Mouse (Mus musculus): ENCODE measurements at regions not wholly inside any gene's neighbourhood (a gene's known extent, or its start where the extent isn't known, plus 50 kb on each side); places are given as distances from the start of the nearest gene placed in this dataset.

GRCm38 (mm10) chr7:121258826-121259496, 132.7 kb upstream of the Hs3st2 start:
- TF ChIP-seq POLR2A (IDR thresholded peaks at IDR 0.05; ENCODE audit: borderline replicate concordance, extremely low read depth, low read depth, low read length) (no peak), CTCF (IDR thresholded peaks at IDR 0.05; ENCODE audit: insufficient read depth, low read length) (peak; percentile 47; the same call in 1 of the 2 replicates)
- 48% methylated on average over 12 of the region's 12 CpGs for WGBS
- Histone ChIP-seq H3K4me1 (ENCODE audit: control insufficient read depth, insufficient read depth, low read length) (no peaks in the 10 kb centered on the region), H3K4me3 (replicated peaks; ENCODE audit: extremely low read depth, low read depth, low read length) (no peak overlapping the region)
- DNase-seq, result peak; percentile 2

- 87% methylated on average over 21 of the region's 21 CpGs for WGBS
- Histone ChIP-seq H3K4me1 (ENCODE audit: control insufficient read depth, insufficient read depth, low read length) (no peaks in the 10 kb centered on the region), H3K4me3 (replicated peaks; ENCODE audit: extremely low read depth, low read depth, low read length) (no peak overlapping the region)
- TF ChIP-seq POLR2A (IDR thresholded peaks at IDR 0.05; ENCODE audit: borderline replicate concordance, extremely low read depth, low read depth, low read length) (no peak), CTCF (IDR thresholded peaks at IDR 0.05; ENCODE audit: insufficient read depth, low read length) (no peak)
- no peak for DNase-seq
Measured at GRCm38 (mm10) chr7:121259497-121260009, 132.1 kb upstream of the Hs3st2 start.

- Histone ChIP-seq H3K4me1 (ENCODE audit: control insufficient read depth, insufficient read depth, low read length) (no peaks in the 10 kb centered on the region), H3K4me3 (replicated peaks; ENCODE audit: extremely low read depth, low read depth, low read length) (no peak overlapping the region)
- DNase-seq, result no peak
- 66% methylated on average over 2 of the region's 2 CpGs for WGBS
- no peak for TF ChIP-seq POLR2A (IDR thresholded peaks at IDR 0.05; ENCODE audit: borderline replicate concordance, extremely low read depth, low read depth, low read length)
- TF ChIP-seq CTCF (IDR thresholded peaks at IDR 0.05; ENCODE audit: insufficient read depth, low read length), result no peak
Measured at GRCm38 (mm10) chr7:121269358-121269757, 122.3 kb upstream of the Hs3st2 start.

GRCm38 (mm10) chr7:121280597-121280996, 111.1 kb upstream of the Hs3st2 start:
- DNase-seq, result no peak
- 33% methylated on average over 1 of the region's 1 CpGs for WGBS
- no peak overlapping the region for H3K4me3 ChIP-seq (replicated peaks; ENCODE audit: extremely low read depth, low read depth, low read length)
- H3K4me1 ChIP-seq (ENCODE audit: control insufficient read depth, insufficient read depth, low read length), result no peaks in the 10 kb centered on the region
- no peak for TF ChIP-seq POLR2A (IDR thresholded peaks at IDR 0.05; ENCODE audit: borderline replicate concordance, extremely low read depth, low read depth, low read length)
- no peak for TF ChIP-seq CTCF (IDR thresholded peaks at IDR 0.05; ENCODE audit: insufficient read depth, low read length)

GRCm38 (mm10) chr7:121282154-121282553, 109.5 kb upstream of the Hs3st2 start:
- 46% methylated on average over 7 of the region's 7 CpGs for WGBS
- no peak for DNase-seq
- Histone ChIP-seq H3K4me1 (ENCODE audit: control insufficient read depth, insufficient read depth, low read length) (no peaks in the 10 kb centered on the region), H3K4me3 (replicated peaks; ENCODE audit: extremely low read depth, low read depth, low read length) (no peak overlapping the region)
- TF ChIP-seq CTCF (IDR thresholded peaks at IDR 0.05; ENCODE audit: insufficient read depth, low read length), result no peak
- no peak for TF ChIP-seq POLR2A (IDR thresholded peaks at IDR 0.05; ENCODE audit: borderline replicate concordance, extremely low read depth, low read depth, low read length)

- Histone ChIP-seq H3K4me3 (replicated peaks; ENCODE audit: extremely low read depth, low read depth, low read length) (no peak overlapping the region), H3K4me1 (ENCODE audit: control insufficient read depth, insufficient read depth, low read length) (no peaks in the 10 kb centered on the region)
- no peak for DNase-seq
- WGBS, result 73% methylated on average over 16 of the region's 16 CpGs
- TF ChIP-seq POLR2A (IDR thresholded peaks at IDR 0.05; ENCODE audit: borderline replicate concordance, extremely low read depth, low read depth, low read length) (no peak), CTCF (IDR thresholded peaks at IDR 0.05; ENCODE audit: insufficient read depth, low read length) (no peak)
Measured at GRCm38 (mm10) chr7:121289737-121290136, 101.9 kb upstream of the Hs3st2 start.

GRCm38 (mm10) chr7:121296151-121296695, 95.4 kb upstream of the Hs3st2 start:
- TF ChIP-seq CTCF (IDR thresholded peaks at IDR 0.05; ENCODE audit: insufficient read depth, low read length) (no peak), POLR2A (IDR thresholded peaks at IDR 0.05; ENCODE audit: borderline replicate concordance, extremely low read depth, low read depth, low read length) (no peak)
- no peaks in the 10 kb centered on the region for H3K4me1 ChIP-seq (ENCODE audit: control insufficient read depth, insufficient read depth, low read length)
- 62% methylated on average over 3 of the region's 3 CpGs for WGBS

GRCm38 (mm10) chr7:121312961-121313587, 78.6 kb upstream of the Hs3st2 start:
- no peak for TF ChIP-seq CTCF (IDR thresholded peaks at IDR 0.05; ENCODE audit: insufficient read depth, low read length)
- TF ChIP-seq POLR2A (IDR thresholded peaks at IDR 0.05; ENCODE audit: borderline replicate concordance, extremely low read depth, low read depth, low read length), result no peak
- no peaks in the 10 kb centered on the region for H3K4me1 ChIP-seq (ENCODE audit: control insufficient read depth, insufficient read depth, low read length)
- H3K4me3 ChIP-seq (replicated peaks; ENCODE audit: extremely low read depth, low read depth, low read length), result no peak overlapping the region
- DNase-seq, result no peak
- 24% methylated on average over 19 of the region's 19 CpGs for WGBS

More at GRCm38 (mm10) chr7:121296151-121296695, 95.4 kb upstream of the Hs3st2 start:
- H3K4me3 ChIP-seq (replicated peaks; ENCODE audit: extremely low read depth, low read depth, low read length), result no peak overlapping the region
- DNase-seq, result no peak

GRCm38 (mm10) chr7:121314521-121314920, 77.1 kb upstream of the Hs3st2 start:
- TF ChIP-seq POLR2A (IDR thresholded peaks at IDR 0.05; ENCODE audit: borderline replicate concordance, extremely low read depth, low read depth, low read length) (no peak), CTCF (IDR thresholded peaks at IDR 0.05; ENCODE audit: insufficient read depth, low read length) (no peak)
- WGBS, result 69% methylated on average over 4 of the region's 4 CpGs
- Histone ChIP-seq H3K4me1 (ENCODE audit: control insufficient read depth, insufficient read depth, low read length) (no peaks in the 10 kb centered on the region), H3K4me3 (replicated peaks; ENCODE audit: extremely low read depth, low read depth, low read length) (no peak overlapping the region)
- DNase-seq, result no peak

Measured in lung, adult 2 months (tissue).